Mouse (Mus musculus): ENCODE data around the gene Lpar2. TPM values are rescaled to one million over a fixed set of nuclear protein-coding genes. Genes with fewer than 3 reads are reported as not detected.

Lpar2 gene
- 1 to 10 TPM; 1.5 to 1.8 TPM for total RNA-seq (2023)

GRCm38 (mm10) chr8:69822386-69823191 is at the start of gene Lpar2:
Gene Lpar2, plus strand, starts transcription at chr8:69822429.

DNA sequence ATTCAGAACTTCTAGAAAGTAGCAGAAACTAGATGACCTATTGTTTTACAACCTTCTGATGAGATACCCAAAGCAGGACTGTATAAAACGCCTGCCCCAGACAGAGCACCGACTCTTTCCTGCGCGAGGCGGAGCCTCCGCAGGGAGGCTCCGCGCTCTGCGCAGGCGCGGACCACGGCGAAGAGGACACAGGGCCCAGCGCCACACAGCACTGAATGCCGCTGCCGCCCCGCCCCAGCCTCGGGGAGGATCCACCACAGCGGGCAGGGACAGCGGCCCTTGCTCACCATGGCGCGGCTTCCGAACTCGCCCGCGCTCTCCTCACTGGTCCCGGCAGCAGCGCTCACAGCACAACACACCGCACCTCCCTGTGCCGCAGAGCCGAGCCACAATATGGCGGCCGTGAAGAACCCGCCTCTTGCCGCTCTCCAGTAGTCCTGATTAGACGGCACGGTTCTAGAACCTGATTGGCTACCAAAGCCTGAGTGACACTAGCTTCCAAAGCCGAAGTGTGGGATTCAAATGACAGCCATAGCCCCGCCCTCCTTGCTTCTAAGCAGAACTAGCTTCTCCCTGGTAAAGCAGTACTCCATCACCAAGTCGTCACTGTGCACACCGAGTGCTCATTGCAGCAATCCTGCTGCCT is 47.6 kb upstream of the Lpar2 start, which contains the start of gene Gm20422:
TSS of gene Gm20422 (minus strand) at position 384 of the 646 bp plus-strand sequence.

GRCm38 (mm10) chr8:69790773-69791367 is 31.4 kb upstream of the Lpar2 start, which contains the start of the genes Atp13a1 and Zfp866:
Gene Atp13a1, plus strand, starts transcription at chr8:69791163.
Gene Zfp866, minus strand, starts transcription at chr8:69791178.

DNA sequence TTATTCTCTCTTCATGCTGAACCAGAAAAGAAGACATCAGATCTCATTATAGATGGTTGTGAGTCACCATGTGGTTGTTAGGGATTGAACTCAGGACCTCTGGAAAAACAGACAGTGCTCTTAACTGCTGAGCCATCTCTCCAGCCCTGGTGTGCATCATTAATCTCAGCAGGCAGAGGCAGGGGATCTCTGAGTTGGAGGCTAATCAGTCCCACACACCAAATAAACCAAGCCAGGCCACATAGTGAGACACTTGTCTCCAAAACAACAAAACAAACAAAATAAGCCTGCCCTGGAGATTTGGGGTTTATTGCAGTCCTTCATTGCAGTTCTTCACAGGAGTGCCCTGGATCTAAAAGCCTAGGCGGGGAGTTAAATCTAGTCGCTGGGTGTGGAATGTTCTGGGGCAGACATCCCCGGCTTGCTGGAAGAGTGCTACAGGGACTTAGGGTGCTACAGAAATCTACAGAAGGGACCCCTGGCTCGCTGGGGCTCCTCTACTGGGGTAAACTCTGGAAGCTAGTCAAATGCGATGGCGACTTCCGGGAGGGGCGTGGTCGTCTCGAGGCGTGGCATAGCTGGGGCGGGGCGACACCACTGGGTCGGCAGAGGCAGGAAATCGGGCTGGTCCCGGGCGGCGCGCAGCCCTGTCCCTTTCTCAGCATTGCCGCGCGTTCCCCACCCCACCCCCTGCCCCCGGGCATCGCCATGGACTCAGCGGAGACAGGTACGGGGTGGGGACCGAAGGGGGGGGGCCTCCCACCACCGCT is 13.9 kb upstream of the Lpar2 start, which contains the start of gene Gmip:
TSS of gene Gmip (plus strand) at position 586 of the 770 bp plus-strand sequence.

GRCm38 (mm10) chr8:69832298-69832853 is 10.1 kb downstream of the Lpar2 start, which contains the start of gene Pbx4:
Gene Pbx4, plus strand, starts transcription at chr8:69832491.

Other genes starting within 250 kb of the Lpar2 start
- 10 to 100 TPM; 39.3 to 41.6 TPM for gene Zfp868, start 196.9 kb upstream of the Lpar2 start, total RNA-seq (2023)
- under 1 TPM; 0.47 to 0.52 TPM for gene Zfp964, start 167.9 kb upstream of the Lpar2 start, total RNA-seq (2023)
- 10 to 100 TPM; 31.6 to 34.7 TPM for gene Zfp869, start 111.7 kb upstream of the Lpar2 start, total RNA-seq (2023)
- 1 to 10 TPM; 3.2 to 3.4 TPM for gene Zfp963, start 72.5 kb upstream of the Lpar2 start, total RNA-seq (2023)
- gene Gm20422, start 47.5 kb upstream of the Lpar2 start, total RNA-seq (2023): not detected
- gene Atp13a1, start 31.3 kb upstream of the Lpar2 start, total RNA-seq (2023): 10 to 100 TPM; 42.0 to 46.7 TPM
- gene Zfp866, start 31.3 kb upstream of the Lpar2 start, total RNA-seq (2023): 10 to 100 TPM; 16.2 to 18.5 TPM
- 100 to 1,000 TPM; 259 to 264 TPM for gene Gmip, start 13.8 kb upstream of the Lpar2 start, total RNA-seq (2023)
- gene Pbx4, start 10.1 kb downstream of the Lpar2 start, total RNA-seq (2023): not detected
- not detected for gene Cilp2, start 65.3 kb downstream of the Lpar2 start, total RNA-seq (2023)
- 1 to 10 TPM; 1.1 to 3.2 TPM for gene Tssk6, start 79.8 kb downstream of the Lpar2 start, total RNA-seq (2023)
- gene Ndufa13, start 80.1 kb downstream of the Lpar2 start, total RNA-seq (2023): 10 to 100 TPM; 52.0 to 58.5 TPM
- 1 to 10 TPM in 1 of 2 experiments, not detected in 1; 1.7 TPM for gene Yjefn3, start 80.3 kb downstream of the Lpar2 start, total RNA-seq (2023)
- gene Gatad2a, start 174.0 kb downstream of the Lpar2 start, total RNA-seq (2023): 10 to 100 TPM; 71.9 to 72.4 TPM
- 10 to 100 TPM; 90.3 to 90.9 TPM for gene Mau2, start 220.3 kb downstream of the Lpar2 start, total RNA-seq (2023)
- 10 to 100 TPM; 31.1 to 32.2 TPM for gene Sugp1, start 220.4 kb downstream of the Lpar2 start, total RNA-seq (2023)

Data from monocyte, adult 59 days (primary cell).